Comparison of ENCODE assay signal across 8 mouse cellular contexts in genomic region chr7:45017242-45018061, GRCm38 (mm10). TPM values are rescaled to one million over a fixed set of nuclear protein-coding genes. Genes with fewer than 3 reads are reported as not detected.
A peak's percentile ranks its signal among the peaks of the same experiment; 100 is the strongest.
DNase-seq lines count a peak whose midpoint lies in the region; ATAC-seq and TF ChIP-seq lines count a peak whose summit lies in the region.

Rras (plus strand) TSS chr7:45017961.

- peaks cover 15% of the 10 kb centered on the region for H3K36me3 ChIP-seq in kidney, embryonic 14.5 days (ENCODE audit: control insufficient read depth, insufficient read depth, low read length)
- H3K36me3 ChIP-seq in limb, embryonic 15.5 days = peaks cover 20% of the 10 kb centered on the region

- WGBS in bone marrow, adult 2 months = under 1% methylated on average over 36 of the region's 36 CpGs
- WGBS in kidney, embryonic 14.5 days = 0% methylated on average over 30 of the region's 36 CpGs
- 0% methylated on average over 36 of the region's 36 CpGs for WGBS in limb, embryonic 15.5 days

- H3K9ac ChIP-seq in kidney, embryonic 14.5 days (ENCODE audit: low read depth, low read length) = peak within 1 kb of the TSS; percentile 62
- peak within 1 kb of the TSS; percentile 71 for H3K9ac ChIP-seq in limb, embryonic 15.5 days

- peak; percentile 91 for ATAC-seq in kidney, embryonic 14.5 days (ENCODE audit: low FRiP score, low TSS enrichment)
- peak; percentile 90 for ATAC-seq in limb, embryonic 15.5 days (ENCODE audit: insufficient number of reproducible peaks, low FRiP score, low TSS enrichment, low read depth)

- peak within 1 kb of the TSS; percentile 91 for H3K27ac ChIP-seq in bone marrow, adult 2 months (ENCODE audit: control insufficient read depth, insufficient read depth, low read depth, low read length, poor library complexity)
- H3K27ac ChIP-seq in embryonic fibroblast, embryonic 13.5 days (ENCODE audit: insufficient read depth, low read length) = peak within 1 kb of the TSS; percentile 99
- H3K27ac ChIP-seq in kidney, embryonic 14.5 days (ENCODE audit: low read depth, low read length) = peak within 1 kb of the TSS; percentile 99
- peak within 1 kb of the TSS; percentile 96 for H3K27ac ChIP-seq in limb, embryonic 15.5 days

- H3K4me1 ChIP-seq in bone marrow, adult 2 months (ENCODE audit: control insufficient read depth, insufficient read depth, low read length) = no peaks in the 10 kb centered on the region
- H3K4me1 ChIP-seq in embryonic fibroblast, embryonic 13.5 days (ENCODE audit: control insufficient read depth, insufficient read depth, low read length) = no peaks in the 10 kb centered on the region
- H3K4me1 ChIP-seq in kidney, embryonic 14.5 days (ENCODE audit: control insufficient read depth, insufficient read depth, low read length) = peaks cover 20% of the 10 kb centered on the region; the same call in 1 of the 2 replicates
- peaks cover 35% of the 10 kb centered on the region for H3K4me1 ChIP-seq in limb, embryonic 15.5 days

- TF ChIP-seq POLR2A in bone marrow, adult 2 months (IDR thresholded peaks at IDR 0.05; ENCODE audit: borderline replicate concordance, control insufficient read depth, low read depth, low read length) = peak; percentile 61; the same call in 1 of the 2 replicates
- peak; percentile 87 for TF ChIP-seq POLR2A in embryonic fibroblast, embryonic 13.5 days (IDR thresholded peaks at IDR 0.05; ENCODE audit: low read depth, low read length)

- peak; percentile 100 for DNase-seq in 416B (ENCODE audit: low read depth)
- peak; percentile 99 for DNase-seq in heart, adult 9 months (ENCODE audit: low spot score in 2 of 2)
- DNase-seq in monocyte, adult 2 months (ENCODE audit: low read depth in 1 of 2, low spot score in 2 of 2) = peak; percentile 90 to 91
- DNase-seq in spleen, postnatal 36 days (ENCODE audit: low spot score in 2 of 2) = peak; percentile 98 to 99

- H3K9me3 ChIP-seq in kidney, embryonic 14.5 days (ENCODE audit: control insufficient read depth, low read length) = no peaks in the 10 kb centered on the region
- no peaks in the 10 kb centered on the region for H3K9me3 ChIP-seq in limb, embryonic 15.5 days

- peak within 1 kb of the TSS; percentile 83 for H3K4me2 ChIP-seq in kidney, embryonic 14.5 days (replicated peaks; ENCODE audit: low read depth, low read length)
- H3K4me2 ChIP-seq in limb, embryonic 15.5 days = peak within 1 kb of the TSS; percentile 86

- TF ChIP-seq CTCF in bone marrow, adult 2 months (IDR thresholded peaks at IDR 0.05; ENCODE audit: control insufficient read depth, insufficient read depth, low read length) = no peak
- no peak for TF ChIP-seq CTCF in embryonic fibroblast, embryonic 13.5 days (IDR thresholded peaks at IDR 0.05; ENCODE audit: borderline replicate concordance, insufficient read depth, low read length)

- peak within 1 kb of the TSS; percentile 65 for H3K4me3 ChIP-seq in bone marrow, adult 2 months (replicated peaks; ENCODE audit: control insufficient read depth, low read depth, low read length)
- H3K4me3 ChIP-seq in embryonic fibroblast, embryonic 13.5 days (ENCODE audit: insufficient read depth, low read length) = peak within 1 kb of the TSS; percentile 75
- H3K4me3 ChIP-seq in kidney, embryonic 14.5 days (ENCODE audit: low read length) = peak within 1 kb of the TSS; percentile 84
- peak within 1 kb of the TSS; percentile 94 for H3K4me3 ChIP-seq in limb, embryonic 15.5 days

- H3K27me3 ChIP-seq in kidney, embryonic 14.5 days (ENCODE audit: control insufficient read depth, insufficient read depth, low read length) = no peaks in the 10 kb centered on the region
- no peaks in the 10 kb centered on the region for H3K27me3 ChIP-seq in limb, embryonic 15.5 days

RNA-seq across cellular contexts. Expression of gene Rras, which starts in this region (rescaled TPM):
- 11.0 and 14.9 TPM in 2 replicates for polyA plus RNA-seq in bone marrow, adult 2 months (2011; ENCODE audit: insufficient read depth, insufficient read length, low replicate concordance, missing spikeins)
- 83.0 and 116 TPM in 2 replicates for polyA plus RNA-seq in embryonic fibroblast, embryonic 13.5 days (2011; ENCODE audit: insufficient read length, low read depth, missing spikeins)
- polyA plus RNA-seq in kidney, embryonic 14.5 days (2014; fragmentation: Nextera tagmentation; extraction: Ambion mirVana) = 31.8 and 35.2 TPM in 2 replicates
- 44.9 and 49.1 TPM in 2 replicates for polyA plus RNA-seq in limb, embryonic 15.5 days (2015; fragmentation: Nextera tagmentation; extraction: Ambion mirVana)

Comparison
In these comparisons a context has a peak if more than half of its experiments do, and no peak if none do; other contexts are left out.
1. Peak in every context shown above with its lines: DNase-seq, ATAC-seq, H3K4me3 ChIP-seq and H3K27ac ChIP-seq.